Mouse (Mus musculus) thymus, adult 2 months (tissue): ENCODE measurements around the gene Fes.
A peak's percentile ranks its signal among the peaks of the same experiment; 100 is the strongest.

Source experiments
- CTCF ChIP-seq: fragments of 200-500 bp; IDR thresholded peaks from 2 replicates; pipeline ENCODE4 v1.5.1; 2012; ENCODE audit warnings: mild to moderate bottlenecking, control low read depth, low read length, moderate library complexity, borderline replicate concordance; ENCODE audit not compliant: control insufficient read depth, poor library complexity, insufficient read depth; ENCODE audit errors: extremely low read depth
- POLR2A ChIP-seq: fragments of 200-500 bp; IDR thresholded peaks from 2 replicates; pipeline ENCODE4 v1.6.1; 2012; ENCODE audit warnings: mild to moderate bottlenecking, low read length, control low read depth, moderate library complexity; ENCODE audit not compliant: control insufficient read depth, poor library complexity, insufficient read depth; ENCODE audit errors: extremely low read depth

DNA sequence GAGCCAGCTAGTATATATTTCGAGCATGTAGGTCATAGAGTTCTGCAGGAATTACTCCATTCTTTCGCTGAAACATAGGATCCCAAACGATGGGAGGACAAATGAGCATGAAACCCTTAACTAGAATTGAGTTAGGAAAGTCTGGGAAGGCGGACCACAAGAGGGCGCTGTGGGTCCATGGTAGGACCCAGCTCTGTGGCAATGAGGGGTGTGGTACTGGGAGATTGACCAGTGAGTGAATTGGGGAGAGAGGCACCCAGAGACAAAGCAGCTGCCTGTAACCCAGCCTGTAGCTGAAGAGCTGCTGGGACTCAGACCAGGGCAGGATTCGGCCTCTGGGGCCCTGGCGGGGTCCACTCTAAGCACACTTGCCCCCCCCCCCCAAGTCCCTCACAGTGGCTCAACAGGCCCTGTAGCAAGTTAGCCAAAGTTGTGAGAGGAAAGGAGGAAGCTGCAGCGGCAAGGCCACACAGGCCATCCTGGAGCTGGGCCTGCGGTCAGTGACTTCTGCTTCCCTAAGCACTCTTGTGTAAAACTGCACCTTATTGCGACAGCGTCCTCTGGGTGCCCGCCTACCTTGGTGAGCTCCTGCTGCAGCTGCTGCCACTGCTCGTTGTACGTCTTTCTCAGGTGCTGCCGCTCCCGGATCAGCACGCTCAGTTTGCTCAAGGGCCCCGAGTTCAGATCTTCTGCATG lies 1.4 kb downstream of the Fes start:
- TF ChIP-seq POLR2A (no peak), CTCF (peak; percentile 76; the same call in 1 of the 2 replicates)
